Mouse (Mus musculus) spleen, adult 2 months (tissue): Measurements from ENCODE around the gene Vdr.

Experiments
- CTCF ChIP-seq: fragments of 200-500 bp; IDR thresholded peaks from 2 replicates; pipeline ENCODE4 v1.5.1; 2011; ENCODE audit warnings: mild to moderate bottlenecking, inconsistent platforms; ENCODE audit not compliant: insufficient read depth, insufficient read length, insufficient replicate concordance; ENCODE audit errors: extremely low read depth
- POLR2A ChIP-seq: fragments of 200-500 bp; IDR thresholded peaks from 2 replicates; pipeline ENCODE4 v1.6.1; 2011; ENCODE audit warnings: low read depth, low read length, inconsistent platforms

DNA sequence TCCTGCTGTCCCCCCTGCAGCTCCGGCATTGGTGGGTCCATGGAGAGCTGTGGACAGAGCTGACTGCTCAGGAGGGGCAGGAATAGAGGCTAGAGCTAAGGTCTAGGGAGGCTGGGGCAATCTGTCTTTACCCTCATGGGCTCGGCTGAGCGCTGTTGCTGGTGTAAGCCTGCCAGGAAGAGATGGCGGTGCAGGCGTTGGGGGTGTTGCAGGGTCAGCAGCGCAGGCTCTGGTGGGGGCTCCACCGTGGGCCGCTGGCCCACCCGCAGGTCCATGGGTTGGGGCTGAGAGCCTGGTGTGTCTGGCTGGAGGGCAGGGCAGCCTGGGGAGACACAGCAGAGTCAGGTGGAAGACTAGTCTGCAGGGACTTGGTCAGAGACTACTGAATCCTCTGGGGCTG lies 99.1 kb downstream of the Vdr start:
- TF ChIP-seq POLR2A (no peak), CTCF (no peak)
